Mouse (Mus musculus) monocyte, adult 5-6 weeks (primary cell): ENCODE data around the gene Sox15. TPM values are rescaled to one million over a fixed set of nuclear protein-coding genes. Genes with fewer than 3 reads are reported as not detected.
A peak's percentile ranks its signal among the peaks of the same experiment; 100 is the strongest.
"Not testable (repeated sequence)": the region's sequence is repeated elsewhere in the genome, so short reads cannot be mapped to it uniquely, and the experiment has no call there.

Experiments
- ATAC-seq: fragments of 153-309, 156-312 bp; replicated peaks from 2 replicates; pipeline ENCODE4 v1.8.0; 2017; ENCODE audit warnings: mild to moderate bottlenecking; ENCODE audit not compliant: low TSS enrichment, insufficient number of reproducible peaks, severe bottlenecking, poor library complexity, low FRiP score
- total RNA-seq: library from RNA; stranded (forward); fragments of 200-1000, 200-491, 200-594 nt; gene quantifications from 3 replicates; pipeline ENCODE4 v1.2.3, GENCODE M21; 2017

The Sox15 gene
- total RNA-seq = 4.1 to 8.2 TPM in 2 of 3 replicates, not detected in the other

DNA sequence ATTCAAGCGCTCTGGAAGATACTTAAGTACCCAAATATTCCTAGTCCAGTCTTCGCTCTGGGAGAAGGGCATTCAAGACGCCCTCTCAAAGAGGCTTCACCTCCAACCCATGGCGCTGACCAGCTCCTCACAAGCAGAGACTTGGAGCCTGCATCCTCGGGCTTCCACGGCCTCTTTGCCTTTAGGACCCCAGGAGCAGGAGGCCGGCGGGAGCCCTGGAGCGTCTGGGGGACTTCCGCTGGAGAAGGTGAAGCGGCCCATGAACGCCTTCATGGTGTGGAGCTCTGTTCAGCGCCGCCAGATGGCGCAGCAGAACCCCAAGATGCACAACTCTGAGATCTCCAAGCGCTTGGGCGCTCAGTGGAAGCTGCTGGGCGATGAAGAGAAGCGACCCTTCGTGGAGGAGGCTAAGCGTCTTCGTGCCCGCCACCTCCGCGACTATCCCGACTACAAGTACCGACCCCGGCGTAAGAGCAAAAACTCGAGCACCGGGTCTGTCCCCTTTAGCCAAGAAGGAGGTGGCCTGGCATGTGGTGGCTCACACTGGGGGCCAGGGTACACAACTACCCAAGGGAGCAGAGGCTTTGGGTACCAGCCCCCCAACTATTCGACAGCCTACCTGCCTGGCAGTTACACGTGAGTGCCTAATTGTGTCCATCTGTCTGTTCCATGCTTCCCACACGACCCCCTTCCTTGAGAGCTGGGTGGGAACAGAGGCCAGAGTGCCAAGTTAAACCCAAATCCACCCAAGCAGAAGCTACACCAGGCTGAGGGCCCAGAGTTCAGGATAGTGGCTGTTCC, at the start of gene Sox15:
Sox15 (plus strand) TSS at position 51 of the 801 bp plus-strand sequence.
- peak; percentile 30; the same call in 1 of the 2 replicates for ATAC-seq

- peak; percentile 42 for ATAC-seq
These were observed 49.2 kb upstream of the Sox15 start, which contains the start of gene Atp1b2 for GRCm38 (mm10) chr11:69605726-69606490. Gene Atp1b2, minus strand, starts transcription at chr11:69605942.

DNA sequence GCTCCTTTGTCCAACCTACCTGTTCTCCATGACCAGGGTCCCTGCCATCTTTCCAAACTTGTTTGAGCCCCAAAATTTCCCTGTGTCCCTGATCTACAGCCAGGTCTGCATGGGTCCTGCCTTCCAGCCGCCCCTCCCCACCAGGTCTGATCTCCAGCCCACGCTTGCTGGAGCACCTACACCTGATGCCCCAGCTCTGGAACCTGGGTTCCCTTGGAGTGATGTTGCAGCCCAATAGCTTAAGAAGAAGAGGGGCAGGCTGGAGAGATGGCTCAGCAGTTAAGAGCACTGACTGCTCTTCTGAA, 48.7 kb upstream of the Sox15 start:
- no peak for ATAC-seq

GRCm38 (mm10) chr11:69606832-69607231, 48.3 kb upstream of the Sox15 start:
- ATAC-seq = no peak

GRCm38 (mm10) chr11:69608525-69608924, 46.6 kb upstream of the Sox15 start:
- ATAC-seq = no peak

- ATAC-seq = no peak
These were observed 45.7 kb upstream of the Sox15 start for GRCm38 (mm10) chr11:69609416-69609815.

- ATAC-seq = no peak
These were observed 44.2 kb upstream of the Sox15 start for GRCm38 (mm10) chr11:69610899-69611298.

GRCm38 (mm10) chr11:69613553-69614256, 41.4 kb upstream of the Sox15 start:
- no peak for ATAC-seq

DNA sequence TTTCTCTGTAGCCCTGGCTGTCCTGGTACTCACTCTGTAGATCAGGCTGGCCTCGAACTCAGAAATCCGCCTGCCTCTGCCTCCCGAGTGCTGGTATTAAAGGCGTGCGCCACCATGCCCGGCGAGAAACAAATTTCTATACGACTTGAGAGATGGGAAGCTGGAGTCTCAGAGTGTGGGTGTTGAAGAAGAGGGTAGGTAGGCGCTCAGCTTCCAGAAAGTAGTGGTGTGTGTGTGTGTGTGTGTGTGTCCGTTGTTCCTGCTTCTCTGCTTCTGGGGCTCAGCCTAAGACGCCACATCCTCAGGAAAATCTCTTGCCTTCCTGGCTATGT, 40.9 kb upstream of the Sox15 start:
- ATAC-seq = not testable (repeated sequence)

DNA sequence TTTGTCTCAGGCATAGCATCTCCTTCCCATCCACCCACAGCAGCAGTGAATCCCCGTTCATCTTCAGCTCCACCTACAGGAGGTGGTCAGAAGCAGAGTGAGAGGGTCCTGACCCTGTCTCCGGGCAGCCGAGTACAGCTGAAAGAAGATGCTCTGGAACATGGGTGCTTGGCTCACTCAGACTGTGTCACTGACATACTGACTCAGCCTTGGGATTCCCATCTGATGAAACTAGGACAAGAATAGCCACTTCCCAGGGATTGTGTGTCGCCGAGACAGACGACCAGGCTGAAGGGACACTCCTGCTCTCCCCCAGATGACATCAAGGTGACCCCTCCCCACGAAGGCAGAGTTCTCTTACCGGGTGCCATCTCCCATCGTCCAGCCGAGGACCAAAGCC, 38.3 kb upstream of the Sox15 start:
- ATAC-seq = no peak

DNA sequence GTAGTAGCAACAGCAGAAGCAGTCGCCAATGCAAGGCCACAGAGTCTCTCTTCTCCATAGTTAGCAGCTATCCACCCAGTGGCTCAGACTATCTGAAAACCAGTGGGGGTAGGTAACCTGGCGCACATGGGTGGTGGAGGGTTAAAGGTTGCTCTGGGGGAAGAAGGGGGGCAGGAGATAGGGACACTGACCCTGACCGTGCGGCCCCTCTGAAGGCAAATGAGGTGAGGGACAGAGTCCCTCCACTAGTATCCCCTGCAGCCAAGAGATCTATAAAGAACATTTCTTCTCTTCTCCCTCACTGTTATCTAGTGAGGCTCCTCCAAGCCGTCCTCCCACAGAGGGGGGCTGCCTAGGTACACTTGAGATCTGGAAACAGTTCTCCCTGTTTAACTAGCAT, 37.3 kb upstream of the Sox15 start, which contains the start of gene Shbg:
Shbg (minus strand) TSS at position 101 of the 400 bp plus-strand sequence.
- no peak for ATAC-seq

DNA sequence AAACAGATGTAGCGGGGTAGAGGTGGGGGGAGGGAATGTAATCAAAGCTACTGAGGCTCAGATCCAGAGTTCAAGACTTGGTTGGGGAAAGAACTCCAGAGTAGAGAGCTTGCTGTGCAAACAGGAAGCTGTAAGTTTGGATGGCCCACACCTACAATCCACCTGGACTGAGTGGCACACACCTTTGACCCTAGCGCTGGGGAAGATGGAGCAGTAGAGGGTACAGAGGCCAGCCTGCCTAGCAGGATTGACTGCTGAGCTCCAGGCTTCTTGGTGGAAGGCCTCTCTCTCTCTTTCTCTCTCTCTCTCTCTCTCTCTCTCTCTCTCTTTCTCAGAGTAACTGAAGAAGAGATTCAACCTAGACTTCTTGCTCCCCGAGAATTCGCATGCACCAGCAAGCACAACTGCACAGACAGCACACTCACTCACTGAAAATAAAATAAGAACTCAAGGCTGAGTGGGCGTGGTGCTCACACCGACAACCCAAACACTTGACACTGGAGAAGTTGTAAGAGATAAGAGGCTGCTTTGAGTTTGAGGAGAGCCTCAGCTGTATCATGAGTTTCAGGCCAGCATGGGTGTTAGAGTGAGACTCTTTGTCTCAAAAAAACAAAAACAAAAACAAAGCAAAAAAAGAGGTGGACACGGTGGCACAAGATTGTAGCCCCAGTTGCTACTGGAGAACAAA, 34.6 kb upstream of the Sox15 start:
- no peak for ATAC-seq

DNA sequence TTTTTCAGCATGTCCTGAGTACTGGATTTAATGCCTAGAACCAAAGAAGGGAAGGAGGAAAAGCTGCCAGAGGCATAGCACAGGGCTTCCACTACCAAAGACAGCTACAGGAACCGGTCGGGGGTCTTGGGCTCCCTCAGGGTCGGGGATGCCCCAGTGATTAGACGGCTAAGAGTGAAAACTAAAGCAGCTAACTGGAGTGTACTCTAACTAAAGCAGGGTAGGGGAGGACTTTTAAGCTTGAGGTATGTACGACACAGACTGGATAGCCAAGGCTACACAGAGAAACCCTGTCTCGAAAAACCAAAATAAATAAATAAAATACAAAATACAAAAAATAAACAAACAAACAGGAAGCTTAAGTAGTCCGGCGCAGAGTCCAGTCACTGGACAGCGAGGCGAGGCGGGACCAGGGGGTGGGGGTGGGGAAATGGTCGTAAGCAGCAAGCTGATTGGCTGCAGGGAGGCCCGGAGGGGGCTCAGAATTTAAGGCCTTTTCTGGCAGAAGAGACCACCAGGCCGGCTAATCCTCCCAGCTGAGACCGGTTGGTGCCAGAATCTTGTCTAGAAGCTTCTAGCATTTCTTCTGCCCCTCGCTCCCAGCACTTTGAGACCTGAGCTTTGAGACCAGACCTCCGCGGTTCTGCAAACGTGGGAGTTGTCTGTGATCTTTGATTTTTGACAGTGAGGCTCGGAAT, 33.4 kb upstream of the Sox15 start, which contains the start of gene Sat2:
Sat2 (plus strand) TSS at position 454 of the 698 bp plus-strand sequence.
- ATAC-seq = no peak

GRCm38 (mm10) chr11:69622406-69622805, 32.7 kb upstream of the Sox15 start:
- no peak for ATAC-seq

DNA sequence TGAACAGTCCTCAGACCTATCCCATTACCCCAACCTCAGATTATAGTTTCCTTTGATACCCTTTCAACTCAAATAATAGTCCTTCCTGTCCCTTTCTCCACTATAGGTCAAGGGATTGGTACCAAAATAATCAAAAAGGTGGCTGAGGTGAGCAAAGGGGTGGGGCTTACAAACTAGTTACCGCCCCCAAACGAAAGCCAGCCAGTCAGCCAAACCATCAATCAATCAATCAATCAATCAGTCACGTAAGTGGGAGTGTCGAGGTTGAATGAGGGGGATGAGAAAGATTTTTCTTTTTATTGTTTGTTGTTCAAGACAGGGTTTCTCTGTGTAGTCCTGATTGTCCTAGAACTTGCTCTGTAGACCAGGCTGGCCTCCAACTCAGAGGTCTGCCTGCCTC, 32.1 kb upstream of the Sox15 start:
- no peak for ATAC-seq

GRCm38 (mm10) chr11:69624339-69624738, 30.8 kb upstream of the Sox15 start:
- ATAC-seq = not testable (repeated sequence)

DNA sequence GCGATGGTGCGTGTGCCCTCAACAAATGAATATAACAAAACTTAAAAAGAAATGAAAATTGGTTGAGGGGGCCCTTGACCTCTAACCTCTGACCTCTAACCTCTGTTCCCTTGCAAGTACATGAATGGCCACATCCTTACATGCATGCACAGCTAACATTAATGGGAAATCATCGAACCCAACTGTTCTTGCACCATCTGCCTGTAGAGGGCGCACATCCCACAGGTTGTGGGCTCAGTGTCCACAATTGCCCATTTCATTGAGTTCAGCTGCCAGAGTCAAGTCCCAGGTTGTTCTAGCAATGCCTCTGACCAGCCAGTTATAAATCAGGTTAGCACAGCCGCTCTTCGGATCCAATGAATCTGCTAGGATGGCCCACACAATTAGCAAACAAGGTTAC, 26.8 kb upstream of the Sox15 start:
- ATAC-seq = peak; percentile 55

- no peak for ATAC-seq
These were observed 25.3 kb upstream of the Sox15 start for GRCm38 (mm10) chr11:69629802-69630201.
